In genomic region chr1:55705173-55705572, GRCm38 (mm10) we compare ENCODE assay signal across 10 mouse cellular contexts.
DNase-seq lines count a peak whose midpoint lies in the region; ATAC-seq lines count a peak whose summit lies in the region.
"Had no signal": no experiment of that assay in that cellular context is flagged by ENCODE, and none has a peak within 500 bp of the region (broad histone marks: within the 10 kb centered on the region; RNA-seq: fewer than 3 reads in every experiment).

No protein-coding gene starts in this region.

- DNase-seq in midbrain, embryonic 11.5 days (ENCODE audit: low spot score, missing footprints): no peak
- peak; percentile 52 for DNase-seq in retina, embryonic 14.5 days (ENCODE audit: low spot score)
- no peak for DNase-seq in gastrocnemius, adult 8-10 months (ENCODE audit: low spot score in 2 of 2)
- DNase-seq in liver: no peak
- DNase-seq: lung, postnatal 14 days had no signal

- H3K27ac ChIP-seq in kidney, embryonic 16.5 days (ENCODE audit: low read length): peak overlapping the region; percentile 90; the same call in 1 of the 2 replicates
- H3K27ac ChIP-seq in kidney, embryonic 14.5 days (ENCODE audit: low read depth, low read length): no peak overlapping the region
- peak overlapping the region; percentile 79 for H3K27ac ChIP-seq in forebrain, embryonic 13.5 days
- H3K27ac ChIP-seq in midbrain, embryonic 11.5 days (ENCODE audit: low read depth, low read length): 0 out of 2 replicates have a peak overlapping the region, but pooled peaks have one; percentile 0
- H3K27ac ChIP-seq: intestine, embryonic 15.5 days; limb, embryonic 15.5 days had no signal

- H3K4me3 ChIP-seq in kidney, embryonic 16.5 days (ENCODE audit: low read length): no peak overlapping the region
- no peak overlapping the region for H3K4me3 ChIP-seq in kidney, embryonic 14.5 days (ENCODE audit: low read length)
- no peak overlapping the region for H3K4me3 ChIP-seq in forebrain, embryonic 13.5 days
- no peak overlapping the region for H3K4me3 ChIP-seq in midbrain, embryonic 11.5 days (ENCODE audit: low read depth, low read length)
- H3K4me3 ChIP-seq: intestine, embryonic 15.5 days; limb, embryonic 15.5 days had no signal

- H3K36me3 ChIP-seq in kidney, embryonic 16.5 days (ENCODE audit: insufficient read depth, low read length): no peaks in the 10 kb centered on the region
- no peaks in the 10 kb centered on the region for H3K36me3 ChIP-seq in kidney, embryonic 14.5 days (ENCODE audit: control insufficient read depth, insufficient read depth, low read length)
- H3K36me3 ChIP-seq in forebrain, embryonic 13.5 days (ENCODE audit: poor library complexity, severe bottlenecking): no peaks in the 10 kb centered on the region
- no peaks in the 10 kb centered on the region for H3K36me3 ChIP-seq in midbrain, embryonic 11.5 days (ENCODE audit: control insufficient read depth, insufficient read depth, low read length)
- H3K36me3 ChIP-seq: intestine, embryonic 15.5 days; limb, embryonic 15.5 days had no signal

- H3K27me3 ChIP-seq in kidney, embryonic 16.5 days (ENCODE audit: insufficient read depth, low read length): no peaks in the 10 kb centered on the region
- H3K27me3 ChIP-seq in kidney, embryonic 14.5 days (ENCODE audit: control insufficient read depth, insufficient read depth, low read length): no peaks in the 10 kb centered on the region
- no peaks in the 10 kb centered on the region for H3K27me3 ChIP-seq in forebrain, embryonic 13.5 days
- H3K27me3 ChIP-seq in midbrain, embryonic 11.5 days (ENCODE audit: control insufficient read depth, insufficient read depth, low read length): no peaks in the 10 kb centered on the region; the same call in none of the 2 replicates
- H3K27me3 ChIP-seq: intestine, embryonic 15.5 days; limb, embryonic 15.5 days had no signal

- H3K4me2 ChIP-seq in kidney, embryonic 16.5 days (replicated peaks; ENCODE audit: low read depth, low read length): no peak overlapping the region
- no peak overlapping the region for H3K4me2 ChIP-seq in kidney, embryonic 14.5 days (replicated peaks; ENCODE audit: low read depth, low read length)
- peak overlapping the region; percentile 36 for H3K4me2 ChIP-seq in forebrain, embryonic 13.5 days
- peak overlapping the region; percentile 5; the same call in 1 of the 2 replicates for H3K4me2 ChIP-seq in midbrain, embryonic 11.5 days
- H3K4me2 ChIP-seq: intestine, embryonic 15.5 days; limb, embryonic 15.5 days had no signal

- no peak for ATAC-seq in kidney, embryonic 16.5 days (ENCODE audit: low FRiP score, low TSS enrichment)
- ATAC-seq in kidney, embryonic 14.5 days (ENCODE audit: low FRiP score, low TSS enrichment): no peak
- peak; percentile 67 for ATAC-seq in forebrain, embryonic 13.5 days
- ATAC-seq in midbrain, embryonic 11.5 days (ENCODE audit: low FRiP score): peak; percentile 27; the same call in 1 of the 2 replicates
- ATAC-seq: intestine, embryonic 15.5 days had no signal

- H3K4me1 ChIP-seq in kidney, embryonic 16.5 days (ENCODE audit: insufficient read depth, low read length): peaks cover 6% of the 10 kb centered on the region; the same call in 1 of the 2 replicates
- H3K4me1 ChIP-seq in kidney, embryonic 14.5 days (ENCODE audit: control insufficient read depth, insufficient read depth, low read length): no peaks in the 10 kb centered on the region
- peaks cover 37% of the 10 kb centered on the region for H3K4me1 ChIP-seq in forebrain, embryonic 13.5 days
- H3K4me1 ChIP-seq in midbrain, embryonic 11.5 days (ENCODE audit: control insufficient read depth, insufficient read depth, low read length): peaks cover 24% of the 10 kb centered on the region
- H3K4me1 ChIP-seq: intestine, embryonic 15.5 days; limb, embryonic 15.5 days had no signal

- H3K9me3 ChIP-seq in kidney, embryonic 16.5 days (ENCODE audit: low read length): no peaks in the 10 kb centered on the region
- no peaks in the 10 kb centered on the region for H3K9me3 ChIP-seq in kidney, embryonic 14.5 days (ENCODE audit: control insufficient read depth, low read length)
- no peaks in the 10 kb centered on the region for H3K9me3 ChIP-seq in forebrain, embryonic 13.5 days (replicated peaks)
- no peaks in the 10 kb centered on the region for H3K9me3 ChIP-seq in midbrain, embryonic 11.5 days (ENCODE audit: control insufficient read depth, low read length)
- H3K9me3 ChIP-seq: intestine, embryonic 15.5 days; limb, embryonic 15.5 days had no signal

- 73% methylated on average over 6 of the region's 6 CpGs for WGBS in kidney, embryonic 16.5 days
- 73% methylated on average over 6 of the region's 6 CpGs for WGBS in kidney, embryonic 14.5 days
- 14% methylated on average over 6 of the region's 6 CpGs for WGBS in forebrain, embryonic 13.5 days
- 41% methylated on average over 6 of the region's 6 CpGs for WGBS in midbrain, embryonic 11.5 days

- no peak overlapping the region for H3K9ac ChIP-seq in kidney, embryonic 16.5 days (replicated peaks; ENCODE audit: low read length)
- no peak overlapping the region for H3K9ac ChIP-seq in kidney, embryonic 14.5 days (ENCODE audit: low read depth, low read length)
- H3K9ac ChIP-seq in forebrain, embryonic 13.5 days: peak overlapping the region; percentile 1; the same call in 1 of the 2 replicates
- no peak overlapping the region for H3K9ac ChIP-seq in midbrain, embryonic 11.5 days (ENCODE audit: low read length)
- H3K9ac ChIP-seq: intestine, embryonic 15.5 days; limb, embryonic 15.5 days had no signal

Comparison
In these comparisons a context has a peak if more than half of its experiments do, and no peak if none do; other contexts are left out.
1. ATAC-seq: peak in forebrain, embryonic 13.5 days (single experiment) and midbrain, embryonic 11.5 days (single experiment); none in kidney, embryonic 16.5 days (single experiment) and kidney, embryonic 14.5 days (single experiment).
2. H3K4me2 ChIP-seq: peak in forebrain, embryonic 13.5 days (single experiment) and midbrain, embryonic 11.5 days (single experiment); none in kidney, embryonic 16.5 days (single experiment) and kidney, embryonic 14.5 days (single experiment).